Mouse (Mus musculus) lung, adult 2 months (tissue): ENCODE results near the gene Pdcd2.
A peak's percentile ranks its signal among the peaks of the same experiment; 100 is the strongest.

Source experiments
- CTCF ChIP-seq: fragments of 200-500 bp; IDR thresholded peaks from 2 replicates; pipeline ENCODE4 v1.5.1; 2011; ENCODE audit warnings: mild to moderate bottlenecking, low read length, control low read depth; ENCODE audit not compliant: insufficient read depth
- POLR2A ChIP-seq: fragments of 200-500 bp; IDR thresholded peaks from 2 replicates; pipeline ENCODE4 v1.6.1; 2011; ENCODE audit warnings: low read depth, mild to moderate bottlenecking, control low read depth, low read length, borderline replicate concordance; ENCODE audit errors: extremely low read depth

GRCm38 (mm10) chr17:15526986-15527810 lies at the start of gene Pdcd2:
- peak; percentile 76; the same call in 1 of the 2 replicates for TF ChIP-seq POLR2A
- no peak for TF ChIP-seq CTCF
